Mouse (Mus musculus) liver, embryonic 12.5 days (tissue): Measurements from ENCODE around the gene Grin3b. TPM values are rescaled to one million over a fixed set of nuclear protein-coding genes. Genes with fewer than 3 reads are reported as not detected.
"Not testable (repeated sequence)": the region's sequence is repeated elsewhere in the genome, so short reads cannot be mapped to it uniquely, and the experiment has no call there.

Source experiments
- ATAC-seq: fragments of 200-750 bp; cut with Nextera tagmentation; 2 replicates; pipeline ENCODE4 v1.8.0; 2017; ENCODE audit warnings: moderate number of reproducible peaks, mild to moderate bottlenecking, moderate library complexity
- H3K27ac ChIP-seq: fragments of 300-500 bp; sonication (generic); 2 replicates; pipeline ENCODE4 v1.5.1; 2016; ENCODE audit warnings: mild to moderate bottlenecking
- H3K27me3 ChIP-seq: fragments of 300-500 bp; sonication (generic); replicated peaks from 2 replicates; pipeline ENCODE4 v1.6.1; 2016; ENCODE audit warnings: mild to moderate bottlenecking, moderate library complexity
- H3K36me3 ChIP-seq: fragments of 300-500 bp; sonication (generic); 2 replicates; pipeline ENCODE4 v1.6.1; 2016; ENCODE audit warnings: mild to moderate bottlenecking, moderate library complexity
- H3K4me1 ChIP-seq: fragments of 300-500 bp; sonication (generic); 2 replicates; pipeline ENCODE4 v1.6.1; 2016
- H3K4me2 ChIP-seq: fragments of 300-500 bp; sonication (generic); 2 replicates; pipeline ENCODE4 v1.6.1; 2016; ENCODE audit warnings: mild to moderate bottlenecking, moderate library complexity
- H3K4me3 ChIP-seq: fragments of 300-500 bp; sonication (generic); 2 replicates; pipeline ENCODE4 v1.5.1; 2016; ENCODE audit warnings: mild to moderate bottlenecking, moderate library complexity
- H3K9ac ChIP-seq: fragments of 300-500 bp; sonication (generic); 2 replicates; pipeline ENCODE4 v1.6.1; 2016; ENCODE audit warnings: mild to moderate bottlenecking, moderate library complexity
- H3K9me3 ChIP-seq: fragments of 300-500 bp; sonication (generic); replicated peaks from 2 replicates; pipeline ENCODE4 v1.6.1; 2016; ENCODE audit warnings: mild to moderate bottlenecking, moderate library complexity
- WGBS: fragments of 180-500 bp; shearing (Covaris S2); methylation state at CpG from one replicate; pipeline ENCODE4 v1.1.7; 2016; ENCODE audit not compliant: insufficient replicate concordance; 5-methylcytosine and 5-hydroxymethylcytosine counted together
- polyA plus RNA-seq: library from polyadenylated mRNA; unstranded; fragments of >200 nt; fragmentation: Nextera tagmentation; extraction: Ambion mirVana; gene quantifications from 2 replicates; pipeline ENCODE4 v1.2.1, GENCODE M21; 2016

Gene Grin3b
- polyA plus RNA-seq, 1 experiment from 2014 or later = 0.14 TPM

GRCm38 (mm10) chr10:79956643-79957154, 13.8 kb upstream of the Grin3b start:
- Histone ChIP-seq H3K27ac (no peak overlapping the region), H3K4me1 (peaks cover 37% of the 10 kb centered on the region), H3K36me3 (peaks cover 19% of the 10 kb centered on the region), H3K4me2 (no peak overlapping the region), H3K9me3 (no peaks in the 10 kb centered on the region), H3K4me3 (no peak overlapping the region), H3K27me3 (no peaks in the 10 kb centered on the region), H3K9ac (peak overlapping the region; percentile 1; the same call in 1 of the 2 replicates)
- no peak for ATAC-seq
- WGBS = 33% methylated on average over 4 of the region's 4 CpGs

GRCm38 (mm10) chr10:79958140-79958816, 12.2 kb upstream of the Grin3b start:
- Histone ChIP-seq H3K4me1 (peaks cover 38% of the 10 kb centered on the region), H3K9me3 (no peaks in the 10 kb centered on the region), H3K27me3 (no peaks in the 10 kb centered on the region), H3K9ac (no peak overlapping the region), H3K36me3 (peaks cover 24% of the 10 kb centered on the region), H3K4me3 (no peak overlapping the region), H3K27ac (no peak overlapping the region), H3K4me2 (peak overlapping the region; percentile 48)
- no peak for ATAC-seq
- WGBS = 19% methylated on average over 21 of the region's 21 CpGs

GRCm38 (mm10) chr10:79959412-79959811, 11.1 kb upstream of the Grin3b start:
- WGBS = 31% methylated on average over 10 of the region's 10 CpGs
- not testable (repeated sequence) for H3K9me3 ChIP-seq, H3K9ac ChIP-seq, ATAC-seq, H3K27me3 ChIP-seq, H3K27ac ChIP-seq
- Histone ChIP-seq H3K4me1 (peaks cover 34% of the 10 kb centered on the region), H3K4me3 (peak overlapping the region; percentile 90; the same call in 1 of the 2 replicates), H3K4me2 (peak overlapping the region; percentile 91), H3K36me3 (peaks cover 33% of the 10 kb centered on the region)

GRCm38 (mm10) chr10:79959847-79960601, 10.5 kb upstream of the Grin3b start, which contains the start of gene Wdr18:
Gene Wdr18 (plus strand): TSS chr10:79960152.
- H3K9me3 ChIP-seq = no peaks in the 10 kb centered on the region
- peak; percentile 95 for ATAC-seq
- H3K4me3 ChIP-seq = peak within 1 kb of the TSS; percentile 90
- peaks cover 34% of the 10 kb centered on the region for H3K4me1 ChIP-seq
- peaks cover 39% of the 10 kb centered on the region for H3K36me3 ChIP-seq
- WGBS = under 1% methylated on average over 61 of the region's 61 CpGs
- no peaks in the 10 kb centered on the region for H3K27me3 ChIP-seq
- peak within 1 kb of the TSS; percentile 91 for H3K4me2 ChIP-seq
- peak within 1 kb of the TSS; percentile 87 for H3K9ac ChIP-seq
- H3K27ac ChIP-seq = peak within 1 kb of the TSS; percentile 75

- H3K9me3 ChIP-seq = no peaks in the 10 kb centered on the region
- H3K27me3 ChIP-seq = no peaks in the 10 kb centered on the region
- H3K4me3 ChIP-seq = peak overlapping the region; percentile 90
- peak overlapping the region; percentile 91 for H3K4me2 ChIP-seq
- peak overlapping the region; percentile 75 for H3K27ac ChIP-seq
- peaks cover 47% of the 10 kb centered on the region for H3K36me3 ChIP-seq
- H3K4me1 ChIP-seq = peaks cover 34% of the 10 kb centered on the region
- H3K9ac ChIP-seq = peak overlapping the region; percentile 87
- no peak for ATAC-seq
- WGBS = 10% methylated on average over 10 of the region's 10 CpGs
These were observed 9.7 kb upstream of the Grin3b start for GRCm38 (mm10) chr10:79960671-79961294.

GRCm38 (mm10) chr10:79964727-79965126, 5.8 kb upstream of the Grin3b start:
- Histone ChIP-seq H3K9ac (no peak overlapping the region), H3K4me1 (peaks cover 16% of the 10 kb centered on the region), H3K4me3 (no peak overlapping the region), H3K27ac (no peak overlapping the region), H3K36me3 (peaks cover 76% of the 10 kb centered on the region), H3K9me3 (no peaks in the 10 kb centered on the region), H3K27me3 (peaks cover 19% of the 10 kb centered on the region), H3K4me2 (no peak overlapping the region)
- no peak for ATAC-seq
- WGBS = 86% methylated on average over 7 of the region's 7 CpGs

- Histone ChIP-seq H3K36me3 (peaks cover 76% of the 10 kb centered on the region), H3K4me2 (no peak overlapping the region), H3K27ac (no peak overlapping the region), H3K4me1 (peaks cover 15% of the 10 kb centered on the region), H3K4me3 (no peak overlapping the region), H3K27me3 (peaks cover 25% of the 10 kb centered on the region), H3K9me3 (no peaks in the 10 kb centered on the region), H3K9ac (no peak overlapping the region)
- WGBS = 82% methylated on average over 5 of the region's 5 CpGs
- ATAC-seq = no peak
These were observed 5.2 kb upstream of the Grin3b start for GRCm38 (mm10) chr10:79965325-79965724.

- ATAC-seq = no peak
- Histone ChIP-seq H3K9ac (no peak overlapping the region), H3K27me3 (peaks cover 41% of the 10 kb centered on the region), H3K4me3 (no peak overlapping the region), H3K4me1 (peaks cover 7% of the 10 kb centered on the region), H3K36me3 (peaks cover 67% of the 10 kb centered on the region), H3K9me3 (no peaks in the 10 kb centered on the region), H3K4me2 (no peak overlapping the region), H3K27ac (no peak overlapping the region)
- WGBS = 75% methylated on average over 5 of the region's 5 CpGs
These were observed 3.6 kb upstream of the Grin3b start for GRCm38 (mm10) chr10:79966886-79967400.

- no peak for ATAC-seq
- no peak overlapping the region for H3K27ac ChIP-seq
- H3K4me2 ChIP-seq = no peak overlapping the region
- WGBS = 83% methylated on average over 1 of the region's 1 CpGs
- H3K9ac ChIP-seq = no peak overlapping the region
- peaks cover 7% of the 10 kb centered on the region for H3K4me1 ChIP-seq
- no peaks in the 10 kb centered on the region for H3K9me3 ChIP-seq
- H3K27me3 ChIP-seq = peaks cover 54% of the 10 kb centered on the region
- no peak overlapping the region for H3K4me3 ChIP-seq
- H3K36me3 ChIP-seq = peaks cover 55% of the 10 kb centered on the region
These were observed 2.3 kb upstream of the Grin3b start for GRCm38 (mm10) chr10:79968181-79968580.

- ATAC-seq = no peak
- Histone ChIP-seq H3K27me3 (peaks cover 62% of the 10 kb centered on the region), H3K4me2 (no peak overlapping the region), H3K9me3 (no peaks in the 10 kb centered on the region), H3K36me3 (peaks cover 49% of the 10 kb centered on the region), H3K4me3 (no peak overlapping the region), H3K9ac (no peak overlapping the region), H3K4me1 (peaks cover 7% of the 10 kb centered on the region), H3K27ac (no peak overlapping the region)
- 30% methylated on average over 3 of the region's 3 CpGs for WGBS
These were observed 1.4 kb upstream of the Grin3b start for GRCm38 (mm10) chr10:79969124-79969568.

GRCm38 (mm10) chr10:79971183-79971497, 625 bp downstream of the Grin3b start:
- H3K9me3 ChIP-seq = peaks cover 10% of the 10 kb centered on the region
- no peak overlapping the region for H3K27ac ChIP-seq
- H3K4me3 ChIP-seq = peak overlapping the region; percentile 36
- H3K4me2 ChIP-seq = peak overlapping the region; percentile 61
- ATAC-seq = no peak
- H3K4me1 ChIP-seq = peaks cover 7% of the 10 kb centered on the region
- WGBS = 5% methylated on average over 21 of the region's 21 CpGs
- H3K27me3 ChIP-seq = peaks cover 62% of the 10 kb centered on the region
- 0 out of 2 replicates have a peak overlapping the region, but pooled peaks have one; percentile 24 for H3K9ac ChIP-seq
- peaks cover 48% of the 10 kb centered on the region for H3K36me3 ChIP-seq
